Mouse (Mus musculus): ENCODE measurements around the gene Echs1. TPM values are rescaled to one million over a fixed set of nuclear protein-coding genes. Genes with fewer than 3 reads are reported as not detected.

Gene Echs1
- polyA plus RNA-seq (2017; shearing (Covaris generic)), result 27.2 TPM

GRCm38 (mm10) chr7:140116329-140117054 lies at the start of gene Echs1:
Echs1 (minus strand) TSS chr7:140116476.

GRCm38 (mm10) chr7:140164664-140165063 lies 48.4 kb upstream of the Echs1 start, which contains the start of gene Olfr522:
Olfr522 (minus strand) TSS chr7:140164764.

GRCm38 (mm10) chr7:140154218-140154927 lies 38.1 kb upstream of the Echs1 start, which contains the start of gene Sprn:
Sprn (minus strand) TSS chr7:140154877.

GRCm38 (mm10) chr7:140137135-140138020 lies 21.1 kb upstream of the Echs1 start, which contains the start of gene Mtg1:
Mtg1 (plus strand) TSS chr7:140137564.

GRCm38 (mm10) chr7:140115583-140116328 lies 520 bp downstream of the Echs1 start, which contains the start of gene Paox:
Paox (plus strand) TSS chr7:140115799.

GRCm38 (mm10) chr7:140101993-140102860 lies 14.0 kb downstream of the Echs1 start, which contains the start of gene Fuom:
Fuom (minus strand) TSS chr7:140102441.

GRCm38 (mm10) chr7:140092924-140093528 lies 23.2 kb downstream of the Echs1 start, which contains the start of gene Prap1:
Prap1 (plus strand) TSS chr7:140093395.

GRCm38 (mm10) chr7:140082242-140082678 lies 34.0 kb downstream of the Echs1 start, which contains the start of gene Caly:
Caly (minus strand) TSS chr7:140082548.

Other genes starting within 250 kb of the Echs1 start
- 0.16 TPM for gene Kndc1, start 221.8 kb downstream of the Echs1 start, polyA plus RNA-seq (2017; shearing (Covaris generic))
- gene Utf1, start 172.7 kb downstream of the Echs1 start, polyA plus RNA-seq (2017; shearing (Covaris generic)), result 9.8 TPM
- gene 6430531B16Rik, start 137.7 kb downstream of the Echs1 start, polyA plus RNA-seq (2017; shearing (Covaris generic)), result 0.87 TPM
- 11.3 TPM for gene Adam8, start 123.9 kb downstream of the Echs1 start, polyA plus RNA-seq (2017; shearing (Covaris generic))
- 46.2 TPM for gene Zfp511, start 80.1 kb downstream of the Echs1 start, polyA plus RNA-seq (2017; shearing (Covaris generic))
- gene Tubgcp2, start 79.8 kb downstream of the Echs1 start, polyA plus RNA-seq (2017; shearing (Covaris generic)), result 29.8 TPM
- not detected for gene Msx3, start 67.4 kb downstream of the Echs1 start, polyA plus RNA-seq (2017; shearing (Covaris generic))
- not detected for gene Caly, start 33.9 kb downstream of the Echs1 start, polyA plus RNA-seq (2017; shearing (Covaris generic))
- not detected for gene Prap1, start 23.1 kb downstream of the Echs1 start, polyA plus RNA-seq (2017; shearing (Covaris generic))
- gene Fuom, start 14.0 kb downstream of the Echs1 start, polyA plus RNA-seq (2017; shearing (Covaris generic)), result 6.1 TPM
- 2.3 TPM for gene Paox, start 677 bp downstream of the Echs1 start, polyA plus RNA-seq (2017; shearing (Covaris generic))
- 17.8 TPM for gene Mtg1, start 21.1 kb upstream of the Echs1 start, polyA plus RNA-seq (2017; shearing (Covaris generic))
- not detected for gene Sprn, start 38.4 kb upstream of the Echs1 start, polyA plus RNA-seq (2017; shearing (Covaris generic))
- not detected for gene Olfr522, start 48.3 kb upstream of the Echs1 start, polyA plus RNA-seq (2017; shearing (Covaris generic))
- gene Olfr523, start 56.7 kb upstream of the Echs1 start, polyA plus RNA-seq (2017; shearing (Covaris generic)), result not detected
- gene Olfr524, start 89.5 kb upstream of the Echs1 start, polyA plus RNA-seq (2017; shearing (Covaris generic)), result 0.85 TPM
- 3.7 TPM for gene Cd163l1, start 101.8 kb upstream of the Echs1 start, polyA plus RNA-seq (2017; shearing (Covaris generic))
- 9.9 TPM for gene 5830411N06Rik, start 130.8 kb upstream of the Echs1 start, polyA plus RNA-seq (2017; shearing (Covaris generic))
- gene Olfr525, start 204.4 kb upstream of the Echs1 start, polyA plus RNA-seq (2017; shearing (Covaris generic)), result 0.26 TPM
- gene Olfr527, start 217.5 kb upstream of the Echs1 start, polyA plus RNA-seq (2017; shearing (Covaris generic)), result not detected
- gene Olfr60, start 245.2 kb upstream of the Echs1 start, polyA plus RNA-seq (2017; shearing (Covaris generic)), result 1.4 TPM